Mouse (Mus musculus) adrenal gland, adult 18-20 months (tissue): ENCODE measurements around the gene Calm5. TPM values are rescaled to one million over a fixed set of nuclear protein-coding genes. Genes with fewer than 3 reads are reported as not detected.

ENCODE experiments used
- total RNA-seq, 2 experiments: library from RNA; stranded (reverse); gene quantifications; 1 replicate in 1 of 2; 2 replicates in 1 of 2; pipeline ENCODE4 v1.2.3; 2021

Calm5 gene
- total RNA-seq, 2 experiments from 2014 or later = not detected

Other genes with a start within 250 kb of the Calm5 start
- 10 to 100 TPM; 17.4 to 19.9 TPM for gene Fam208b, start 243.1 kb upstream of the Calm5 start, total RNA-seq
- gene Asb13, start 220.1 kb upstream of the Calm5 start, total RNA-seq = 10 to 100 TPM; 12.5 to 15.6 TPM
- gene Calml3, start 49.9 kb upstream of the Calm5 start, total RNA-seq = under 1 TPM in 1 of 2 experiments, not detected in 1; 0.86 TPM
- gene Calm4, start 16.4 kb upstream of the Calm5 start, total RNA-seq = not detected
- 100 to 1,000 TPM; 130 to 236 TPM for gene Net1, start 64.0 kb downstream of the Calm5 start, total RNA-seq
- not detected for gene Tubal3, start 64.1 kb downstream of the Calm5 start, total RNA-seq
- gene Ucn3, start 91.2 kb downstream of the Calm5 start, total RNA-seq = not detected
- gene Akr1c14, start 194.8 kb downstream of the Calm5 start, total RNA-seq = 1 to 10 TPM; 1.9 to 2.4 TPM